Mouse (Mus musculus) hematopoietic stem cell, adult 5-6 weeks (primary cell): Measurements from ENCODE around the gene Myadml2. TPM values are rescaled to one million over a fixed set of nuclear protein-coding genes. Genes with fewer than 3 reads are reported as not detected.

Experiments used
- ATAC-seq, 2 experiments: fragments of 125-278 bp in 1 of 2; replicated peaks in 1 of 2; 2 replicates each; pipeline ENCODE4 v1.8.0; 2016 to 2017; ENCODE audit warnings: inconsistent platforms in 2 of 2, mild to moderate bottlenecking in 2 of 2, moderate number of reproducible peaks in 2 of 2, low read depth in 1 of 2, moderate TSS enrichment in 1 of 2; ENCODE audit not compliant: low FRiP score in 2 of 2, poor library complexity in 2 of 2, severe bottlenecking in 2 of 2, insufficient read depth in 1 of 2, low TSS enrichment in 1 of 2
- total RNA-seq: library from RNA; stranded (forward); fragments of 172-1452, 232-1000 nt; gene quantifications from 2 replicates; pipeline ENCODE4 v1.2.3, GENCODE M21; 2017

Myadml2 gene
- total RNA-seq, 1 experiment from 2014 or later, result not detected

GRCm38 (mm10) chr11:120666617-120667016, 18.7 kb upstream of the Myadml2 start:
- ATAC-seq, result no peak

GRCm38 (mm10) chr11:120665406-120665805, 17.4 kb upstream of the Myadml2 start:
- no peak for ATAC-seq

GRCm38 (mm10) chr11:120663714-120664113, 15.8 kb upstream of the Myadml2 start:
- ATAC-seq, result no peak

- ATAC-seq, result no peak
Observed at GRCm38 (mm10) chr11:120662759-120663158, 14.8 kb upstream of the Myadml2 start.

GRCm38 (mm10) chr11:120661076-120661460, 13.1 kb upstream of the Myadml2 start, which contains the start of gene Notum:
Gene Notum, minus strand, starts transcription at chr11:120661175.
- no peak for ATAC-seq

- no peak for ATAC-seq
Observed at GRCm38 (mm10) chr11:120660301-120661075, 12.5 kb upstream of the Myadml2 start.

GRCm38 (mm10) chr11:120659509-120660300, 11.7 kb upstream of the Myadml2 start:
- ATAC-seq, result 0 out of 4 replicates have a peak, but pooled peaks of 1 of the 2 experiments have one; percentile 11

- peak; percentile 63 to 70; a peak in 2 of 4 replicates for ATAC-seq
Observed at GRCm38 (mm10) chr11:120658876-120659410, 11.0 kb upstream of the Myadml2 start.

GRCm38 (mm10) chr11:120657301-120657700, 9.3 kb upstream of the Myadml2 start:
- no peak for ATAC-seq

GRCm38 (mm10) chr11:120654741-120655140, 6.8 kb upstream of the Myadml2 start:
- ATAC-seq, result no peak

- ATAC-seq, result no peak
Observed at GRCm38 (mm10) chr11:120651872-120652271, 3.9 kb upstream of the Myadml2 start.

GRCm38 (mm10) chr11:120647047-120647830, 719 bp downstream of the Myadml2 start:
- no peak for ATAC-seq

- ATAC-seq, result peak; percentile 96 to 99
Observed at GRCm38 (mm10) chr11:120643601-120643987, 4.4 kb downstream of the Myadml2 start, which contains the start of gene Pycr1. Gene Pycr1, minus strand, starts transcription at chr11:120643769.

- ATAC-seq, result peak in 1 of 2 experiments; percentile 33; a peak in 1 of 4 replicates
Observed at GRCm38 (mm10) chr11:120642939-120643600, 4.9 kb downstream of the Myadml2 start.

GRCm38 (mm10) chr11:120641869-120642268, 6.1 kb downstream of the Myadml2 start:
- ATAC-seq, result no peak

- no peak for ATAC-seq
Observed at GRCm38 (mm10) chr11:120641255-120641654, 6.7 kb downstream of the Myadml2 start.

GRCm38 (mm10) chr11:120634810-120635209, 13.1 kb downstream of the Myadml2 start:
- ATAC-seq, result no peak
